Mouse (Mus musculus): Measurements from ENCODE around the gene Gm20696. TPM values are rescaled to one million over a fixed set of nuclear protein-coding genes. Genes with fewer than 3 reads are reported as not detected.
A peak's percentile ranks its signal among the peaks of the same experiment; 100 is the strongest.

The Gm20696 gene
- polyA plus RNA-seq, 1 experiment from 2014 or later: 3.2 TPM

DNA sequence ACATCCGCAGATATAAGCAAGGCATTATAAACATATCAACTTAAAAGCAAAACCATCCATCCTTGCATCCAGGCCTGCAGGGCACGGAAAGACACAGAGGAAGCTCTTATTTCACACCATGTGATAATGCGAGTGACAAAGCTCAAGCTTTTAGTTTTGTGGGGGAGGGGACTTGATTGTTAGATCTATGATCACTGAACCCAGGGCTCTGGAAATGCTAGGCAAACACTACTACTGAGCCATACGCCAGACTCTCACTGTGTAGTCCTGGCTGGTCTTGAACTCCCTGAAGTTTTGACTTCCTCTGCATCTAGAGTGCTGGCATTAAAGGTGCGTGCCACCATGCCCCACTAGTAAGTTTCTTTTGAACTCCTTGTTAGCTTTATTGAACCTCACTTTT, 408.3 kb downstream of the Gm20696 start:
- ATAC-seq (ENCODE audit: insufficient number of reproducible peaks, insufficient read depth, low FRiP score, low TSS enrichment, low read depth): no peak
- H3K27me3 ChIP-seq: peaks cover 6% of the 10 kb centered on the region; the same call in 1 of the 2 replicates
- H3K9me3 ChIP-seq: no peaks in the 10 kb centered on the region
- WGBS: 53% methylated on average over 5 of the region's 5 CpGs
- no peak overlapping the region for H3K27ac ChIP-seq
- no peak overlapping the region for H3K4me2 ChIP-seq
- H3K9ac ChIP-seq: no peak overlapping the region
- H3K4me3 ChIP-seq: no peak overlapping the region
- H3K36me3 ChIP-seq: no peaks in the 10 kb centered on the region
- H3K4me1 ChIP-seq: peaks cover 21% of the 10 kb centered on the region

DNA sequence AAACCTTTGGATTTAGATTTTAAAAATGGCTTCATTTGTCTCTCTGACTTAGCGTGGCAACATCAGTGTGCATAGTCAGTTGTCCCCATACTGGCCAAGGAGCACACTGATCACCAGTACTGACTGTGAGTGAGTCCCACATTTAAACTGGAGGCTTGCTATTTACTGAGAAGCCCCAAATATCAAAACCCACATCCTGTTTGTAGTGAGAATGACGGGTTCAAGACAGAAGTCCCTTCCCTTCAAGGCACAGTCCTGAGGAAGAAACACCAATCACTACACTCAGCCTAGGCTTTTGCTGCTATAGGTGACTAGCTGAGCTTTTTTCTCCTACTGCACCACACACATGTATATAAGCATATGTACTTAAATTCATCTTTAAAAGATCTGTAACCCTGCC, 408.9 kb downstream of the Gm20696 start:
- no peak overlapping the region for H3K4me2 ChIP-seq
- peaks cover 15% of the 10 kb centered on the region for H3K4me1 ChIP-seq
- ATAC-seq (ENCODE audit: insufficient number of reproducible peaks, insufficient read depth, low FRiP score, low TSS enrichment, low read depth): no peak
- H3K4me3 ChIP-seq: no peak overlapping the region
- H3K36me3 ChIP-seq: no peaks in the 10 kb centered on the region
- H3K9ac ChIP-seq: no peak overlapping the region
- no peak overlapping the region for H3K27ac ChIP-seq
- H3K9me3 ChIP-seq: no peaks in the 10 kb centered on the region
- WGBS: 65% methylated on average over 2 of the region's 2 CpGs
- peaks cover 6% of the 10 kb centered on the region; the same call in 1 of the 2 replicates for H3K27me3 ChIP-seq

DNA sequence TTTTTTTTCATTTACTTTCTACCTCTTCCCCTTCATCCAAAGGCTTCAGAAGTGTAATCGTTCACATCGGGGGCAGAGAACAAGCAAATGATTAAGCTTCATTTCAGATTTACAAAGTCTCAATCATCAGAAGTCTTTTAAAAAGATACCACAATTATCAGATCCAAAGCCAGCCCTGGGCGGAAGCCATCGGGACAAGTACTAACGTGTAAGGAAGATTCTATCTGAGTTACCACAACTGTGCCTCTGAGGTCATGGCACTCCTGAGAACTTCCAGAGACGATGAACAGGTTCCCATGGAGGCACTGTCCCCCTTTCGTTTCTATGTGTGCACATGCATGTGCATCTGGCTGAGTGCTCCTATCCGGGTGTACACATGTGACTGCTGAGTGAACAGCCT, 413.3 kb downstream of the Gm20696 start:
- no peak for ATAC-seq (ENCODE audit: insufficient number of reproducible peaks, insufficient read depth, low FRiP score, low TSS enrichment, low read depth)
- Histone ChIP-seq H3K27me3 (0 out of 2 replicates have a peak, but pooled peaks cover 3% of the 10 kb centered on the region), H3K27ac (no peak overlapping the region), H3K4me1 (no peaks in the 10 kb centered on the region), H3K9ac (no peak overlapping the region), H3K36me3 (no peaks in the 10 kb centered on the region), H3K4me2 (no peak overlapping the region), H3K4me3 (no peak overlapping the region), H3K9me3 (no peaks in the 10 kb centered on the region)
- WGBS: 75% methylated on average over 8 of the region's 8 CpGs

DNA sequence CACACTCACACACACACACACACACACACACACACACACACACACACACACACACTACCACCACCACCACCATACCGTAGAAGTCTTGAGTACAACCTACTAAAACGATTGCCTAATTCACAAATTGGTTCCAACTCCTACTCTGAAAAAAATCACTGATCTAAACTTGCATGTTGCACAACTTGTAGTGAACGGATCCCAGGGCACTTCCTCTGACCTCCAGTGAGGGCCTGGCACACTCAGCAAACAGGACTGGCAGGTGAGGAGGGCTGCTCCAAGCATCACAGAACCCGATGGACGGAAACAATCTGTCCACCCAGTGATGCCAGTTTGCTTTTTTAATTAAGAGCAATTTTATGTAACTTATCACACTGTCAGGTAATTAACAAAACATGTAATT, 413.8 kb downstream of the Gm20696 start:
- no peak for ATAC-seq (ENCODE audit: insufficient number of reproducible peaks, insufficient read depth, low FRiP score, low TSS enrichment, low read depth)
- H3K36me3 ChIP-seq: no peaks in the 10 kb centered on the region
- H3K27me3 ChIP-seq: 0 out of 2 replicates have a peak, but pooled peaks cover 3% of the 10 kb centered on the region
- H3K4me3 ChIP-seq: no peak overlapping the region
- no peaks in the 10 kb centered on the region for H3K4me1 ChIP-seq
- H3K9me3 ChIP-seq: no peaks in the 10 kb centered on the region
- H3K9ac ChIP-seq: no peak overlapping the region
- no peak overlapping the region for H3K27ac ChIP-seq
- 58% methylated on average over 5 of the region's 5 CpGs for WGBS
- no peak overlapping the region for H3K4me2 ChIP-seq

DNA sequence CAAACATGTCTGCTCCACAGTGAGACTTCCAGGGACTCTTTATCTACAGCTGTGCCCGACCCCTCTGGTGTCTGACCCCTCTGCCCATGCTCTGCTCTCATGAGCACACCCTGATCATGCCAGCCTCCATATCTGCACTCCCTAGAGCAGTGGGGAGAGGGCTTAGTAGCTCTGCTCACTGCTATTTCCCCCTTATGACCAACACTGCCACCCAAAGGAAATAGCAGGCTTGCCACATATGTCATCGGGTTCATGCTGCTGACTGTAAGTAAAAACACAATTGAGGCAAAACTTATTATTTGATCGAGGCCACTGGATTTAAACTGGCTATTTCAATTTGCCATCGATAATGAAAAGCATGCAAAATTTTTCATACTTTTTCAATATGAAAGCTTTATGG, 414.7 kb downstream of the Gm20696 start:
- no peaks in the 10 kb centered on the region for H3K9me3 ChIP-seq
- 0 out of 2 replicates have a peak, but pooled peaks have one; percentile 32 for ATAC-seq (ENCODE audit: insufficient number of reproducible peaks, insufficient read depth, low FRiP score, low TSS enrichment, low read depth)
- no peak overlapping the region for H3K4me3 ChIP-seq
- H3K27me3 ChIP-seq: 0 out of 2 replicates have a peak, but pooled peaks cover 3% of the 10 kb centered on the region
- no peaks in the 10 kb centered on the region for H3K4me1 ChIP-seq
- no peak overlapping the region for H3K9ac ChIP-seq
- no peak overlapping the region for H3K4me2 ChIP-seq
- WGBS: 79% methylated on average over 4 of the region's 4 CpGs
- no peak overlapping the region for H3K27ac ChIP-seq
- H3K36me3 ChIP-seq: no peaks in the 10 kb centered on the region

DNA sequence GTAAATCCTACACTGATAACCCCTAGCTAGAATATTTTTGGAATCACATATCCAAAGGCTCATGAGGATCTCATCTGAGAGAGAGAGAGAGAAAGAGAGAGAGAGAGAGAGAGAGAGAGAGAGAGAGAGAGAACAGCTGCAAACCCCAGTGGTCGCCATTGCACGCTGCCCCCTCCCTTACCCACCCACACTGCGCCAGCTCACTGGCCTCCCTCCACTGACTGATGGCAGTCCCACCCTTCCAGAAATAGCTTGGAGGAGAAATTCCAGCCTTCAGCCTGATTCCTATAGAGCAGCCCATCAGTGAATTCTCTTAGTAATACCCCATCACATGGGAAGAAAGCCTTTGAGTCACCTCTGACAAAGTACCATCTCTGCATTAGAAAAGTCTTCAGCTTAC, 415.4 kb downstream of the Gm20696 start:
- Histone ChIP-seq H3K4me2 (no peak overlapping the region), H3K4me3 (no peak overlapping the region), H3K9ac (no peak overlapping the region), H3K9me3 (no peaks in the 10 kb centered on the region), H3K4me1 (no peaks in the 10 kb centered on the region), H3K36me3 (no peaks in the 10 kb centered on the region), H3K27me3 (0 out of 2 replicates have a peak, but pooled peaks cover 3% of the 10 kb centered on the region), H3K27ac (no peak overlapping the region)
- ATAC-seq (ENCODE audit: insufficient number of reproducible peaks, insufficient read depth, low FRiP score, low TSS enrichment, low read depth): no peak
- WGBS: 81% methylated on average over 3 of the region's 3 CpGs

DNA sequence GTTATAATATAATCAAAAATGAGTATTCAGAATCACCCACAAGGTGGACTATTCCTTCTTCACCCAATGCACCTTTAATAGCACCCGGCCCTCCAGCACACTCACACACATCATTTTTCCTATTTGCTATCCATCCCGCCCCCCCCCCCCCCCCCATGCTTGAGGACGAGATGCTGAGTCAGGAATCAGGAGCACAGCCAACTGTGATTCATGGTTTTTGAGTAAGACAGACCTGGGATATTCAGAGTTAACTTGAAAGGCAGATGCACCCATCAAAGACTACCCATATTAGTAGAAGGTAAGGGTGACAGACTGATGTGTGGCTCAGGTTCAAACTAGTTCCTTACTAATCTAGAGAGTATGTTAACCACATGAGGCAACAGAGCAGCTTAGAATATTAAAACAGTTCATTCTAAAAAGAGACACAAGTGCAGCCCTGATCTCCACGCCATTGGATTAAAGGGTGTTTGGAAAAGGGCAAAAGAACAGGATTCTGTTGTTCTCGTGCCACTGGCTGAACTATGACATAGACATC, 417.0 kb downstream of the Gm20696 start:
- no peak for ATAC-seq (ENCODE audit: insufficient number of reproducible peaks, insufficient read depth, low FRiP score, low TSS enrichment, low read depth)
- no peaks in the 10 kb centered on the region for H3K9me3 ChIP-seq
- no peaks in the 10 kb centered on the region for H3K36me3 ChIP-seq
- no peak overlapping the region for H3K9ac ChIP-seq
- H3K27ac ChIP-seq: no peak overlapping the region
- WGBS: 84% methylated on average over 5 of the region's 5 CpGs
- no peaks in the 10 kb centered on the region for H3K27me3 ChIP-seq
- H3K4me3 ChIP-seq: no peak overlapping the region
- H3K4me2 ChIP-seq: no peak overlapping the region
- H3K4me1 ChIP-seq: no peaks in the 10 kb centered on the region

DNA sequence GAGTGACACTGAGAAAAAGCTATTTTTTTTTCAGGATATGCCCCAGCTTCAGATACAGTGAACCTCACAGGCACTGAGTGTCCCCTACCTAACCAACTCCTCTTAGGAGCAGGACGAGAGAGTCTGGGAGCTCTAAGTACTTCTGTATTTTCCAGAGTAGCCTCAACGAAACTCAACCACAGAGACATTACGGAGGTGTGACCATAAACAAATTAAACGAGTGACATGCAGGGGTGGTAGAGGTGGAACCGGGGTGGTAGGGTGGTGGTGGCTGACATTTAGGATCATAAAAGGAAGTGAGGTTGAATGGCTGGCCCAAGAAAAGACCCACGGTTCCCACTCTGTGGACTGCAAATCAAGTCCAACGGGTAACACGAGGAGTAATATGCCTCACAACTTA, 418.2 kb downstream of the Gm20696 start:
- WGBS: 84% methylated on average over 8 of the region's 8 CpGs
- no peak for ATAC-seq (ENCODE audit: insufficient number of reproducible peaks, insufficient read depth, low FRiP score, low TSS enrichment, low read depth)

DNA sequence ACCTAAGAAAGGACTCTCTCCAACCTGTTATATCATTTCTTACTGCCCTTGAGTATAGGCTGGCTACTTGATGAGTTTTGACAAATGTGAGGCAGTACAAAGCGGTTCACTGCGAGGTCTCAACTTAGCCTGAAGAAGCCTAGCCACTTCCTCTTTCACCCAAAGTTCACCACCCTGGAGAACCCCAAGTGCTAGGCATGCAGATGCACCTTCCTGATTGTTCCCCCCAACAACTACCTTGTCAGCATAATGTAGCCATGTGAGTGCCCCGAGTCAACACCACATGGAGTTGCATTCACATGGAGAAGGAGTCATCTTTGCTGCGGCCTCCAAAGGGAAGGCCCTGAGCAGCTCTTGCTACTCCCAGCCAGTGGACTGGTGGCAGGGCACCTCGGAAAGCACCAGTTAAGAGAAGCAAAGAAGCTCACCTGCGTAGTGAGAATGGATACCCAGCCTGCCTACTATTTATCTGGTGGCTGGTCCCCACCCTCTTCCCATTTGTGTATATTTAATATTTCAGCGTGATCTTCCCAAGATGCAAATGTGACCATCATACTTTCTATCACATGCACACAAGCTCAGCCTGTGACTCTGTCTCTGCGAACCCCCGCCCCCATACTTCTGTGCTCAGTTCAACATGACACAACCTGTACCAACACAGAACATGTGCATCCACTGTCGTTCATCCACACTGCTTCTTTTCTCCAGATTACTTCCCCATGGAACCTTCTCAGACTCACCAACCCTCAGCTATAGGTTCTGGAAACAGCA, 424.8 kb downstream of the Gm20696 start:
- Histone ChIP-seq H3K4me2 (no peak overlapping the region), H3K36me3 (no peaks in the 10 kb centered on the region), H3K27ac (no peak overlapping the region), H3K27me3 (no peaks in the 10 kb centered on the region; the same call in 1 of the 2 replicates), H3K9me3 (no peaks in the 10 kb centered on the region), H3K9ac (no peak overlapping the region), H3K4me3 (no peak overlapping the region), H3K4me1 (no peaks in the 10 kb centered on the region)
- 92% methylated on average over 10 of the region's 10 CpGs for WGBS
- ATAC-seq (ENCODE audit: insufficient number of reproducible peaks, insufficient read depth, low FRiP score, low TSS enrichment, low read depth): no peak

More for the DNA sequence above, 418.2 kb downstream of the Gm20696 start:
- Histone ChIP-seq H3K9ac (no peak overlapping the region), H3K27me3 (no peaks in the 10 kb centered on the region), H3K4me2 (no peak overlapping the region), H3K9me3 (no peaks in the 10 kb centered on the region), H3K36me3 (no peaks in the 10 kb centered on the region), H3K4me3 (no peak overlapping the region), H3K27ac (no peak overlapping the region), H3K4me1 (no peaks in the 10 kb centered on the region)

DNA sequence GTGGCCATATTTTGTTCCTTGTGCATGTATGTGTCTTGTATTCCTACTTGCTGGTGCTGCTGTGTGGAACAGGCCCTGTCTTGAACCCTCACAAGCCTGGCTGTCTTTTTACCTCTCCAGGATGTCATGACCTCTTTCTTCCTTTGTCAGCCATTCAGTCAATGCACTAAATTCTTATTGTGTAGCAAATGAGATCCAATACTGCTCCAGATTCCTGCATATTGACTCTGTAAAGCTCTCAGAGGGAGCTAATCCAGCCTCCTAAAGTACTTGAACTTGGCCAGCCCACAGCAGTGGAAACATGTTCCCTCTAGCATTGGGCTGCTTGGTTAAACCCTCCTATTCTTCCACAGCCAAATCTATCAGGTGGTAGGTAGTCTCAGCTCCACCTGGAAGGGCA, 425.8 kb downstream of the Gm20696 start:
- no peak for ATAC-seq (ENCODE audit: insufficient number of reproducible peaks, insufficient read depth, low FRiP score, low TSS enrichment, low read depth)
- Histone ChIP-seq H3K9ac (no peak overlapping the region), H3K36me3 (no peaks in the 10 kb centered on the region), H3K4me2 (no peak overlapping the region), H3K9me3 (no peaks in the 10 kb centered on the region), H3K4me1 (no peaks in the 10 kb centered on the region), H3K4me3 (no peak overlapping the region), H3K27me3 (no peaks in the 10 kb centered on the region; the same call in 1 of the 2 replicates), H3K27ac (no peak overlapping the region)

DNA sequence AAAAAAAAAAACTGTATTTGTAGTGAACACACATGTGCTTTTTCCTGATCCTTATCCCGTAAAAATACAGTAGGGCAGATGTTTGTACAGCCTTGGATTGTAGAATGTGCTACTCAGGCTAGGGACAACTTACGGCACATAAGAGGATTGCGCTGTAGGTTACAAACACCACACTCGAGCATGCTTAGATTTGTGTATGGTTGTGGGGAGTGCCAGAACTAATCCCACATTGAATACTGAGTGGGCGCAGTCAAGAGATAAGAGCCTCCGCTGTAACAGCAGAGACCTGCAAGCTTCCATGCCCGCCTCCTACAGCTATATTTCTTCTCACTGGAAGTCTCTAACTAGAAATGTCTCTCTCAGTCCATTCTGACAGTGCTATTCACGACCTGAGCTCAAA, 431.0 kb downstream of the Gm20696 start:
- Histone ChIP-seq H3K9me3 (no peaks in the 10 kb centered on the region), H3K4me2 (no peak overlapping the region), H3K4me3 (no peak overlapping the region), H3K27me3 (no peaks in the 10 kb centered on the region; the same call in 1 of the 2 replicates), H3K4me1 (no peaks in the 10 kb centered on the region), H3K36me3 (no peaks in the 10 kb centered on the region), H3K9ac (no peak overlapping the region), H3K27ac (no peak overlapping the region)
- 83% methylated on average over 8 of the region's 8 CpGs for WGBS
- no peak for ATAC-seq (ENCODE audit: insufficient number of reproducible peaks, insufficient read depth, low FRiP score, low TSS enrichment, low read depth)

DNA sequence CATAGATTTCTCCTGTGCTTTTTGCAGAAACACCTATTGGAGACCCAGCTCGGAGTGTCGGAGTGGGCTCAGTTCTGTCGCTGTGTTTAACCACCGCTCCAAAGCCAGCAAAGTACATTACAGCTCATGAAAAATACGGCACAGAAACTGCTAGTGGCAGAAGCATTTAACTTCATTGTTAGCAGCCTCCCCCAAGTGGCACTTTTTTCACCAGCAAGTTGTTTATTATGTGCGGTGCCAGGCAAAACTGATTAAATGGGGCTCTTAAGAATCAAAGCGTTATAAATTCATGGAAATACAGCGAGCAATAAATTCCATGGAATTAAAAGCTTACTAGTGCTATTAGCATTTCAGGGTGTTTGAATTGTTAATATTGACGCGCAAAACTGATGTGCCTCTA, 433.2 kb downstream of the Gm20696 start:
- WGBS: 85% methylated on average over 10 of the region's 10 CpGs
- Histone ChIP-seq H3K27me3 (no peaks in the 10 kb centered on the region; the same call in 1 of the 2 replicates), H3K36me3 (no peaks in the 10 kb centered on the region), H3K4me2 (no peak overlapping the region), H3K27ac (no peak overlapping the region), H3K9ac (no peak overlapping the region), H3K4me3 (no peak overlapping the region), H3K4me1 (0 out of 2 replicates have a peak, but pooled peaks cover 3% of the 10 kb centered on the region), H3K9me3 (no peaks in the 10 kb centered on the region)
- ATAC-seq (ENCODE audit: insufficient number of reproducible peaks, insufficient read depth, low FRiP score, low TSS enrichment, low read depth): no peak

Measured in embryonic facial prominence, embryonic 13.5 days (tissue).